Mouse (Mus musculus): ENCODE data around the gene Tlcd1.

GRCm38 (mm10) chr11:78164924-78165760 lies 11.4 kb upstream of the Tlcd1 start, which contains the start of gene Traf4:
- no peak for TF ChIP-seq POLR2A (IDR thresholded peaks at IDR 0.05; ENCODE audit: insufficient read depth, low read length)
- no peak for TF ChIP-seq CTCF (IDR thresholded peaks at IDR 0.05; ENCODE audit: low read depth, low read length)
- TF ChIP-seq EP300 (IDR thresholded peaks at IDR 0.05; ENCODE audit: insufficient read depth, low read depth, low read length), result peak; percentile 10; the same call in 1 of the 2 replicates
